Comparison of ENCODE assay signal across 28 mouse cellular contexts in genomic region chr8:66200169-66200568, GRCm38 (mm10).
"Had no signal": no experiment of that assay in that cellular context is flagged by ENCODE, and none has a peak within 500 bp of the region (broad histone marks: within the 10 kb centered on the region; RNA-seq: fewer than 3 reads in every experiment).

No protein-coding gene starts in this region.

- DNase-seq: left cerebral cortex, postnatal 4 days; liver; liver, embryonic 13.5 days; liver, postnatal 0 days; lung, adult 18-20 months; lung, adult 2 months; lung, embryonic 14.5 days; lung, postnatal 10 days; lung, postnatal 14 days; lung, postnatal 36 days; lung, postnatal 4 days; midbrain, embryonic 14.5 days had no signal

- ATAC-seq: liver, embryonic 12.5 days; liver, postnatal 0 days; lung, postnatal 0 days; midbrain, embryonic 13.5 days; midbrain, embryonic 15.5 days; midbrain, embryonic 16.5 days had no signal

- H3K4me3 ChIP-seq: limb, embryonic 10.5 days; limb, embryonic 12.5 days; limb, embryonic 13.5 days; limb, embryonic 15.5 days; liver, embryonic 12.5 days; liver, embryonic 13.5 days; liver, embryonic 15.5 days; lung, embryonic 15.5 days; megakaryocyte, embryonic 14.5 days; midbrain, embryonic 10.5 days; midbrain, embryonic 12.5 days; midbrain, embryonic 13.5 days; midbrain, embryonic 15.5 days; myocyte; neural tube, embryonic 12.5 days had no signal

- H3K27me3 ChIP-seq: limb, embryonic 12.5 days; limb, embryonic 13.5 days; limb, embryonic 15.5 days; liver, embryonic 12.5 days; liver, embryonic 13.5 days; liver, embryonic 15.5 days; lung, embryonic 15.5 days; megakaryocyte, embryonic 14.5 days; midbrain, embryonic 12.5 days; midbrain, embryonic 13.5 days; midbrain, embryonic 15.5 days; neural tube, embryonic 12.5 days had no signal

- H3K36me3 ChIP-seq: limb, embryonic 10.5 days; limb, embryonic 12.5 days; limb, embryonic 13.5 days; limb, embryonic 15.5 days; liver, embryonic 12.5 days; liver, embryonic 13.5 days; liver, embryonic 15.5 days; lung, embryonic 15.5 days; midbrain, embryonic 10.5 days; midbrain, embryonic 12.5 days; midbrain, embryonic 13.5 days; midbrain, embryonic 15.5 days; neural tube, embryonic 12.5 days had no signal

- H3K4me1 ChIP-seq: limb, embryonic 10.5 days; limb, embryonic 12.5 days; limb, embryonic 13.5 days; limb, embryonic 15.5 days; liver, embryonic 12.5 days; liver, embryonic 13.5 days; liver, embryonic 15.5 days; lung, embryonic 15.5 days; megakaryocyte, embryonic 14.5 days; midbrain, embryonic 10.5 days; midbrain, embryonic 12.5 days; midbrain, embryonic 13.5 days; midbrain, embryonic 15.5 days; neural tube, embryonic 12.5 days had no signal

- H3K9me3 ChIP-seq: limb, embryonic 10.5 days; limb, embryonic 12.5 days; limb, embryonic 13.5 days; limb, embryonic 15.5 days; liver, embryonic 12.5 days; liver, embryonic 13.5 days; liver, embryonic 15.5 days; lung, embryonic 15.5 days; midbrain, embryonic 10.5 days; midbrain, embryonic 12.5 days; midbrain, embryonic 13.5 days; midbrain, embryonic 15.5 days; neural tube, embryonic 12.5 days had no signal
